ENCODE assay signal across 22 mouse cellular contexts in the genomic region with DNA sequence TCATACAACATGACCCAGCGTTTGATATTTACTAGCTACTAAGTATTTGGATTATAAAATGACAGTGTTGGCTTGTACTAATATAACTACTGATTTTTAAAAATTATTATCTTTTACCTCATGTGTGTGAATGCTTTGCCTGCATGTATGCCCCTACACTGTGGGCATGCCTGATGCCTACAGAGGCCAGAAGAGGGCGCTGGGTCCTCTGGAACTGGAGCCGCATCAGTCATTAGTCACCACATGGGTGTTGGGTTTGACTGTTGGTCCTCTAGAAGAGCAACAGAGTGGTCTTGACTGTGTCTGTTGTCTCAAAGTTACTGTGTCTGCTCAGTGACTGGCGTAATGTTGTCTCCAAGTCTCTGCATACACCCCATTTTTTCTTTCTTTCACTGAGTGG. TPM values are rescaled to one million over a fixed set of nuclear protein-coding genes. Genes with fewer than 3 reads are reported as not detected.
DNase-seq lines count a peak whose midpoint lies in the region; ATAC-seq and TF ChIP-seq lines count a peak whose summit lies in the region.
"Had no signal": no experiment of that assay in that cellular context is flagged by ENCODE, and none has a peak within 500 bp of the region (broad histone marks: within the 10 kb centered on the region; RNA-seq: fewer than 3 reads in every experiment).

No protein-coding gene starts in this region.

- H3K9ac ChIP-seq in intestine, postnatal 0 days (ENCODE audit: low read depth, low read length) = no peak overlapping the region
- H3K9ac ChIP-seq in intestine, embryonic 16.5 days (ENCODE audit: low read depth, low read length) = no peak overlapping the region
- no peak overlapping the region for H3K9ac ChIP-seq in stomach, postnatal 0 days (ENCODE audit: low read length)
- H3K9ac ChIP-seq: kidney, embryonic 15.5 days; neural tube, embryonic 15.5 days had no signal

- no peak overlapping the region for H3K4me3 ChIP-seq in intestine, postnatal 0 days (ENCODE audit: low read depth, low read length)
- H3K4me3 ChIP-seq in intestine, embryonic 16.5 days (ENCODE audit: low read length) = no peak overlapping the region
- no peak overlapping the region for H3K4me3 ChIP-seq in stomach, postnatal 0 days (ENCODE audit: low read depth, low read length)
- H3K4me3 ChIP-seq: heart, adult 2 months; hindbrain, embryonic 10.5 days; kidney, embryonic 15.5 days; myocyte; neural tube, embryonic 15.5 days had no signal

- peak; percentile 32 for DNase-seq in retina, embryonic 14.5 days (ENCODE audit: low spot score)
- no peak for DNase-seq in retina, postnatal 1 day
- peak; percentile 43 for DNase-seq in ES-CJ7 (ENCODE audit: low read depth, low spot score)
- no peak for DNase-seq in stomach, postnatal 0 days (ENCODE audit: low spot score)
- no peak for DNase-seq in adrenal gland, adult 18-20 months (ENCODE audit: low spot score in 2 of 2)
- DNase-seq: adrenal gland, adult 2 months; cerebellum, adult 11-12 months; gastrocnemius, postnatal 14 days; heart, adult 2 months; lung, adult 2 months; thymus, adult 18-20 months had no signal

- no peak for TF ChIP-seq EP300 in stomach, postnatal 0 days (optimal IDR thresholded peaks at IDR 0.05)

- no peaks in the 10 kb centered on the region for H3K4me1 ChIP-seq in intestine, postnatal 0 days (replicated peaks; ENCODE audit: control insufficient read depth, insufficient read depth, low read length)
- H3K4me1 ChIP-seq in intestine, embryonic 16.5 days (ENCODE audit: control insufficient read depth, insufficient read depth, low read length) = peaks cover 4% of the 10 kb centered on the region
- H3K4me1 ChIP-seq in stomach, postnatal 0 days (replicated peaks; ENCODE audit: control insufficient read depth, insufficient read depth) = no peaks in the 10 kb centered on the region
- H3K4me1 ChIP-seq: kidney, embryonic 15.5 days had no signal

- H3K27me3 ChIP-seq in intestine, postnatal 0 days (replicated peaks; ENCODE audit: control insufficient read depth, insufficient read depth, low read length) = no peaks in the 10 kb centered on the region
- H3K27me3 ChIP-seq in intestine, embryonic 16.5 days (replicated peaks; ENCODE audit: control insufficient read depth, insufficient read depth, low read length) = no peaks in the 10 kb centered on the region
- no peaks in the 10 kb centered on the region for H3K27me3 ChIP-seq in stomach, postnatal 0 days (ENCODE audit: control insufficient read depth, insufficient read depth, low read length)

- no peaks in the 10 kb centered on the region for H3K9me3 ChIP-seq in intestine, postnatal 0 days (ENCODE audit: control insufficient read depth)
- no peaks in the 10 kb centered on the region; the same call in 1 of the 2 replicates for H3K9me3 ChIP-seq in intestine, embryonic 16.5 days (ENCODE audit: control insufficient read depth, low read length)
- H3K9me3 ChIP-seq in stomach, postnatal 0 days (ENCODE audit: control insufficient read depth, low read length) = no peaks in the 10 kb centered on the region
- H3K9me3 ChIP-seq: hindbrain, embryonic 10.5 days; kidney, embryonic 15.5 days; neural tube, embryonic 15.5 days had no signal

- peak; percentile 52 for TF ChIP-seq CTCF in intestine, postnatal 0 days (IDR thresholded peaks at IDR 0.05; ENCODE audit: low read depth)
- TF ChIP-seq CTCF in stomach, postnatal 0 days (IDR thresholded peaks at IDR 0.05; ENCODE audit: low read depth) = peak; percentile 27; the same call in 1 of the 2 replicates

- peaks cover 26% of the 10 kb centered on the region for H3K36me3 ChIP-seq in intestine, postnatal 0 days (ENCODE audit: control insufficient read depth, insufficient read depth)
- H3K36me3 ChIP-seq in intestine, embryonic 16.5 days (ENCODE audit: control insufficient read depth, insufficient read depth, low read length) = no peaks in the 10 kb centered on the region
- H3K36me3 ChIP-seq in stomach, postnatal 0 days (ENCODE audit: control insufficient read depth, insufficient read depth, low read length) = no peaks in the 10 kb centered on the region
- H3K36me3 ChIP-seq: hindbrain, embryonic 10.5 days; kidney, embryonic 15.5 days; neural tube, embryonic 15.5 days had no signal

- no peak overlapping the region for H3K27ac ChIP-seq in intestine, postnatal 0 days (ENCODE audit: low read depth, low read length)
- H3K27ac ChIP-seq in intestine, embryonic 16.5 days (ENCODE audit: low read length) = no peak overlapping the region
- no peak overlapping the region for H3K27ac ChIP-seq in stomach, postnatal 0 days (replicated peaks)
- H3K27ac ChIP-seq: heart, adult 2 months; hindbrain, embryonic 10.5 days; kidney, embryonic 15.5 days; macrophage; neural tube, embryonic 15.5 days had no signal

- 54% methylated on average over 4 of the region's 4 CpGs for whole genome bisulfite sequencing in intestine, postnatal 0 days
- 52% methylated on average over 4 of the region's 4 CpGs for WGBS in intestine, embryonic 16.5 days
- WGBS in stomach, postnatal 0 days = 41% methylated on average over 4 of the region's 4 CpGs

- H3K4me2 ChIP-seq in intestine, postnatal 0 days (replicated peaks; ENCODE audit: low read depth) = no peak overlapping the region
- H3K4me2 ChIP-seq in intestine, embryonic 16.5 days (ENCODE audit: low read depth, low read length) = no peak overlapping the region
- no peak overlapping the region for H3K4me2 ChIP-seq in stomach, postnatal 0 days (replicated peaks; ENCODE audit: low read depth)
- H3K4me2 ChIP-seq: kidney, embryonic 15.5 days; midbrain, embryonic 11.5 days; neural tube, embryonic 15.5 days had no signal

- no peak for ATAC-seq in intestine, postnatal 0 days
- ATAC-seq in intestine, embryonic 16.5 days = no peak
- ATAC-seq in stomach, postnatal 0 days (ENCODE audit: low FRiP score, low TSS enrichment) = no peak
- ATAC-seq: inflammation-experienced regulatory T-cells, adult 6 months had no signal

RNA-seq across cellular contexts. Expression of gene Cdhr2, which starts 13.1 kb away (rescaled TPM):
- polyA plus RNA-seq in intestine, postnatal 0 days (2015; fragmentation: Nextera tagmentation; extraction: Ambion mirVana) = 267 and 292 TPM in 2 replicates
- polyA plus RNA-seq in intestine, embryonic 16.5 days (2015; fragmentation: Nextera tagmentation; extraction: Ambion mirVana) = 64.2 and 94.9 TPM in 2 replicates
- polyA plus RNA-seq in stomach, postnatal 0 days (2015; fragmentation: Nextera tagmentation; extraction: Ambion mirVana) = 1.8 and 3.1 TPM in 2 replicates
- under 1 TPM in 1 of 2 experiments, not detected in 1; 0.17 TPM for total RNA-seq in adrenal gland, adult 18-20 months (2021)
- total RNA-seq: CH12.LX; gastrocnemius, postnatal 14 days; heart, adult 2 months had no signal
- polyA plus RNA-seq: adrenal gland, adult 2 months; inflammation-experienced regulatory T-cells, adult 6 months; macrophage; midbrain, embryonic 11.5 days; myocyte had no signal

RNA-seq across cellular contexts. Expression of gene Rnf44, which starts 20.7 kb away (rescaled TPM):
- polyA plus RNA-seq in intestine, postnatal 0 days (2015; fragmentation: Nextera tagmentation; extraction: Ambion mirVana) = 73.0 and 75.1 TPM in 2 replicates
- 48.9 and 59.3 TPM in 2 replicates for polyA plus RNA-seq in intestine, embryonic 16.5 days (2015; fragmentation: Nextera tagmentation; extraction: Ambion mirVana)
- 44.6 and 49.6 TPM in 2 replicates for polyA plus RNA-seq in stomach, postnatal 0 days (2015; fragmentation: Nextera tagmentation; extraction: Ambion mirVana)
- total RNA-seq in adrenal gland, adult 18-20 months (2021) = 100 to 1,000 TPM in 1 of 2 experiments, 10 to 100 TPM in 1; 98.4 to 123 TPM

RNA-seq across cellular contexts. Expression of gene Gprin1, which starts 35.3 kb away (rescaled TPM):
- 0.50 and 0.59 TPM in 2 replicates for polyA plus RNA-seq in intestine, postnatal 0 days (2015; fragmentation: Nextera tagmentation; extraction: Ambion mirVana)
- 0.15 and 0.16 TPM in 2 replicates for polyA plus RNA-seq in intestine, embryonic 16.5 days (2015; fragmentation: Nextera tagmentation; extraction: Ambion mirVana)
- 0.27 and 0.31 TPM in 2 replicates for polyA plus RNA-seq in stomach, postnatal 0 days (2015; fragmentation: Nextera tagmentation; extraction: Ambion mirVana)
- total RNA-seq in adrenal gland, adult 18-20 months (2021) = 1 to 10 TPM; 2.5 to 3.2 TPM
- total RNA-seq: CH12.LX; heart, adult 2 months had no signal
- polyA plus RNA-seq: heart, adult 2 months; heart, embryonic 16.5 days; inflammation-experienced regulatory T-cells, adult 6 months; macrophage had no signal

RNA-seq across cellular contexts. Expression of gene Sncb, which starts 52.0 kb away (rescaled TPM):
- 0.22 and 0.37 TPM in 2 replicates for polyA plus RNA-seq in intestine, postnatal 0 days (2015; fragmentation: Nextera tagmentation; extraction: Ambion mirVana)
- 0.39 and 0.46 TPM in 2 replicates for polyA plus RNA-seq in intestine, embryonic 16.5 days (2015; fragmentation: Nextera tagmentation; extraction: Ambion mirVana)
- polyA plus RNA-seq in stomach, postnatal 0 days (2015; fragmentation: Nextera tagmentation; extraction: Ambion mirVana) = 0.29 and 0.61 TPM in 2 replicates
- total RNA-seq in adrenal gland, adult 18-20 months (2021) = 1 to 10 TPM; 1.8 to 3.3 TPM
- total RNA-seq: CH12.LX; heart, adult 2 months had no signal
- polyA plus RNA-seq: heart, embryonic 16.5 days; lung, adult 2 months; macrophage; myocyte had no signal

Comparison
In these comparisons a context has a peak if more than half of its experiments do, and no peak if none do; other contexts are left out.
1. DNase-seq: peak in retina, embryonic 14.5 days (single experiment) and ES-CJ7 (single experiment); none in retina, postnatal 1 day (single experiment), stomach, postnatal 0 days (single experiment) and adrenal gland, adult 18-20 months (0 of 2).
2. RNA of gene Cdhr2, which starts 13.1 kb away (polyA plus RNA-seq): 267 to 292 TPM in intestine, postnatal 0 days and 64.2 to 94.9 TPM in intestine, embryonic 16.5 days; 1.8 to 3.1 TPM in stomach, postnatal 0 days; every median in the first group is over 10 times any median in the second.